Mouse (Mus musculus) midbrain, embryonic 14.5 days (tissue): ENCODE results near the gene Nek5. TPM values are rescaled to one million over a fixed set of nuclear protein-coding genes. Genes with fewer than 3 reads are reported as not detected.

Experiments used
- ATAC-seq: fragments of 200-750 bp; cut with Nextera tagmentation; 2 replicates; pipeline ENCODE4 v1.8.0; 2017; ENCODE audit warnings: moderate number of reproducible peaks, moderate library complexity; ENCODE audit not compliant: low FRiP score, low TSS enrichment
- DNase-seq: peaks from one replicate; pipeline ENCODE4 v3.0.0-alpha.2; 2015
- H3K27ac ChIP-seq: fragments of 300-500 bp; sonication (generic); replicated peaks from 2 replicates; pipeline ENCODE4 v1.5.1; 2014; ENCODE audit warnings: mild to moderate bottlenecking, low read depth, low read length, moderate library complexity
- H3K27me3 ChIP-seq: fragments of 300-500 bp; sonication (generic); 2 replicates; pipeline ENCODE4 v1.6.1; 2014; ENCODE audit warnings: low read length, control low read depth, mixed read lengths; ENCODE audit not compliant: control insufficient read depth, insufficient read depth
- H3K36me3 ChIP-seq: fragments of 300-500 bp; sonication (generic); 2 replicates; pipeline ENCODE4 v1.6.1; 2014; ENCODE audit warnings: low read length, control low read depth; ENCODE audit not compliant: control insufficient read depth, insufficient read depth
- H3K4me1 ChIP-seq: fragments of 300-500 bp; sonication (generic); 2 replicates; pipeline ENCODE4 v1.6.1; 2014; ENCODE audit warnings: mild to moderate bottlenecking, antibody characterized with exemption, low read length, control low read depth; ENCODE audit not compliant: control insufficient read depth, insufficient read depth
- H3K4me2 ChIP-seq: fragments of 300-500 bp; sonication (generic); 2 replicates; pipeline ENCODE4 v1.6.1; 2014; ENCODE audit warnings: mild to moderate bottlenecking, low read length, moderate library complexity
- H3K4me3 ChIP-seq: fragments of 300-500 bp; sonication (generic); replicated peaks from 2 replicates; pipeline ENCODE4 v1.5.1; 2014; ENCODE audit warnings: low read depth, low read length
- H3K9ac ChIP-seq: fragments of 300-500 bp; sonication (generic); replicated peaks from 2 replicates; pipeline ENCODE4 v1.6.1; 2014; ENCODE audit warnings: mild to moderate bottlenecking, low read length, moderate library complexity
- H3K9me3 ChIP-seq: fragments of 300-500 bp; sonication (generic); 2 replicates; pipeline ENCODE4 v1.6.1; 2016; ENCODE audit warnings: low read length, control low read depth, mixed read lengths; ENCODE audit not compliant: control insufficient read depth
- WGBS: fragments of 180-500 bp; shearing (Covaris S2); extraction: QIAGEN DNeasy Blood & Tissue Kit; methylation state at CpG from one replicate; pipeline ENCODE4 v1.1.7; 2014; 5-methylcytosine and 5-hydroxymethylcytosine counted together
- polyA plus RNA-seq: library from polyadenylated mRNA; unstranded; fragments of >200 nt; fragmentation: Nextera tagmentation; extraction: Ambion mirVana; gene quantifications from 2 replicates; pipeline ENCODE4 v1.2.1, GENCODE M21; 2014

The Nek5 gene
- polyA plus RNA-seq, 1 experiment from 2014 or later, result 0.28 TPM

GRCm38 (mm10) chr8:22059821-22060445 lies 64.9 kb downstream of the Nek5 start, which contains the start of gene Atp7b:
TSS of gene Atp7b (minus strand) at chr8:22060305.
- H3K27me3 ChIP-seq, result no peaks in the 10 kb centered on the region
- DNase-seq (peak; percentile 54), ATAC-seq (peak; percentile 91)
- H3K9ac ChIP-seq, result peak within 1 kb of the TSS; percentile 62
- peak within 1 kb of the TSS; percentile 72 for H3K4me3 ChIP-seq
- H3K4me1 ChIP-seq, result peaks cover 3% of the 10 kb centered on the region; the same call in 1 of the 2 replicates
- H3K4me2 ChIP-seq, result peak within 1 kb of the TSS; percentile 85
- WGBS, result under 1% methylated on average over 45 of the region's 46 CpGs
- no peaks in the 10 kb centered on the region for H3K9me3 ChIP-seq
- H3K27ac ChIP-seq, result no peak within 1 kb of the TSS; the same call in 1 of the 2 replicates
- peaks cover 9% of the 10 kb centered on the region for H3K36me3 ChIP-seq

- peaks cover 3% of the 10 kb centered on the region for H3K36me3 ChIP-seq
- no peak overlapping the region for H3K27ac ChIP-seq
- peak overlapping the region; percentile 85 for H3K4me2 ChIP-seq
- peaks cover 3% of the 10 kb centered on the region; the same call in 1 of the 2 replicates for H3K4me1 ChIP-seq
- 39% methylated on average over 11 of the region's 11 CpGs for WGBS
- H3K9me3 ChIP-seq, result no peaks in the 10 kb centered on the region
- no peak overlapping the region for H3K9ac ChIP-seq
- peak overlapping the region; percentile 72 for H3K4me3 ChIP-seq
- DNase-seq (no peak), ATAC-seq (no peak)
- H3K27me3 ChIP-seq, result no peaks in the 10 kb centered on the region
These were observed 65.6 kb downstream of the Nek5 start for GRCm38 (mm10) chr8:22059153-22059738.

- WGBS, result 85% methylated on average over 9 of the region's 9 CpGs
- Histone ChIP-seq H3K27ac (no peak overlapping the region), H3K36me3 (0 out of 2 replicates have a peak, but pooled peaks cover under 1% of the 10 kb centered on the region), H3K4me2 (no peak overlapping the region), H3K4me1 (peaks cover 3% of the 10 kb centered on the region; the same call in 1 of the 2 replicates), H3K9ac (no peak overlapping the region), H3K4me3 (no peak overlapping the region), H3K9me3 (no peaks in the 10 kb centered on the region), H3K27me3 (no peaks in the 10 kb centered on the region)
- ATAC-seq, result no peak
- DNase-seq, result no peak
These were observed 66.5 kb downstream of the Nek5 start for GRCm38 (mm10) chr8:22058368-22058767.

- DNase-seq, result no peak
- Histone ChIP-seq H3K36me3 (no peaks in the 10 kb centered on the region), H3K27ac (no peak overlapping the region), H3K27me3 (no peaks in the 10 kb centered on the region), H3K9me3 (no peaks in the 10 kb centered on the region), H3K4me1 (peaks cover 3% of the 10 kb centered on the region; the same call in 1 of the 2 replicates), H3K4me2 (no peak overlapping the region), H3K9ac (no peak overlapping the region), H3K4me3 (no peak overlapping the region)
- WGBS, result 91% methylated on average over 3 of the region's 3 CpGs
- ATAC-seq, result no peak
These were observed 68.0 kb downstream of the Nek5 start for GRCm38 (mm10) chr8:22056850-22057249.

GRCm38 (mm10) chr8:22055492-22055877 lies 69.4 kb downstream of the Nek5 start:
- Histone ChIP-seq H3K4me2 (no peak overlapping the region), H3K36me3 (no peaks in the 10 kb centered on the region), H3K9me3 (no peaks in the 10 kb centered on the region), H3K9ac (no peak overlapping the region), H3K4me1 (no peaks in the 10 kb centered on the region), H3K27ac (no peak overlapping the region), H3K27me3 (no peaks in the 10 kb centered on the region), H3K4me3 (no peak overlapping the region)
- DNase-seq, result no peak
- WGBS, result 99% methylated on average over 2 of the region's 2 CpGs
- no peak for ATAC-seq

GRCm38 (mm10) chr8:22054674-22055491 lies 70.0 kb downstream of the Nek5 start:
- H3K36me3 ChIP-seq, result no peaks in the 10 kb centered on the region
- 88% methylated on average over 12 of the region's 12 CpGs for WGBS
- H3K27ac ChIP-seq, result no peak overlapping the region
- DNase-seq (no peak), ATAC-seq (no peak)
- H3K4me3 ChIP-seq, result no peak overlapping the region
- no peak overlapping the region for H3K9ac ChIP-seq
- H3K9me3 ChIP-seq, result no peaks in the 10 kb centered on the region
- H3K4me1 ChIP-seq, result no peaks in the 10 kb centered on the region
- no peak overlapping the region for H3K4me2 ChIP-seq
- no peaks in the 10 kb centered on the region for H3K27me3 ChIP-seq

- WGBS, result 64% methylated on average over 2 of the region's 2 CpGs
- H3K4me1 ChIP-seq, result no peaks in the 10 kb centered on the region
- H3K27me3 ChIP-seq, result no peaks in the 10 kb centered on the region
- no peaks in the 10 kb centered on the region for H3K36me3 ChIP-seq
- H3K9ac ChIP-seq, result no peak overlapping the region
- H3K27ac ChIP-seq, result no peak overlapping the region
- no peaks in the 10 kb centered on the region for H3K9me3 ChIP-seq
- H3K4me2 ChIP-seq, result no peak overlapping the region
- DNase-seq (peak; percentile 52), ATAC-seq (no peak)
- no peak overlapping the region for H3K4me3 ChIP-seq
These were observed 77.0 kb downstream of the Nek5 start for GRCm38 (mm10) chr8:22047699-22048464.

- ATAC-seq (no peak), DNase-seq (no peak)
- Histone ChIP-seq H3K27me3 (no peaks in the 10 kb centered on the region), H3K9ac (no peak overlapping the region), H3K36me3 (no peaks in the 10 kb centered on the region), H3K4me2 (no peak overlapping the region), H3K9me3 (no peaks in the 10 kb centered on the region), H3K4me3 (no peak overlapping the region), H3K27ac (no peak overlapping the region), H3K4me1 (0 out of 2 replicates have a peak, but pooled peaks cover 2% of the 10 kb centered on the region)
- 65% methylated on average over 12 of the region's 12 CpGs for WGBS
These were observed 81.1 kb downstream of the Nek5 start for GRCm38 (mm10) chr8:22043706-22044105.
